Mouse (Mus musculus) layer of hippocampus, adult 11-12 months (tissue): ENCODE measurements at regions not wholly inside any gene's neighbourhood (a gene's known extent, or its start where the extent isn't known, plus 50 kb on each side); places are given as distances from the start of the nearest gene placed in this dataset.
"Not testable (repeated sequence)": the region's sequence is repeated elsewhere in the genome, so short reads cannot be mapped to it uniquely, and the experiment has no call there.

Source experiments
- DNase-seq: peaks from one replicate; pipeline ENCODE4 v3.0.0; 2022; ENCODE audit warnings: low spot score

DNA sequence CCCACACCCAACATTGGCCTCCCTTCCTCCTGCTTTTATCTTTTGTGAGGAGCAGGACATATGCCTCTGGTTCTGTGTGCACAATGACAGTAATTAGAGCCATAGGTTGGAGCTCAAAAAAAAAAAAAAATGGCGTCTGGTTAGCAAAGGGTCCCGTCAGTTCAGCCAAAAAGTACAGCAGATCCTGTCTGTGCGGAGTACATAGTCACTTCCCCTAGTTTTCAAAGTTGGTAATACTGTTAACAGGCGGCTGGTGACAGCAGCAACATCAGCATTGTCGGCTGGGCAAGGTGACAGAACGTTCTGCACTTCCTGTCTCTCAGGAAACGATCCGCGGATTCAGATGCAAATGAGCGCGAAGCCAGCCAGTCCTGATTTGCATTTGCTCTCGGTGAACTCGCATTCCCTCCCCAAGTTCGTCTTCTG, 642.4 kb upstream of the Gm19410 start:
- DNase-seq, result peak; percentile 37

DNA sequence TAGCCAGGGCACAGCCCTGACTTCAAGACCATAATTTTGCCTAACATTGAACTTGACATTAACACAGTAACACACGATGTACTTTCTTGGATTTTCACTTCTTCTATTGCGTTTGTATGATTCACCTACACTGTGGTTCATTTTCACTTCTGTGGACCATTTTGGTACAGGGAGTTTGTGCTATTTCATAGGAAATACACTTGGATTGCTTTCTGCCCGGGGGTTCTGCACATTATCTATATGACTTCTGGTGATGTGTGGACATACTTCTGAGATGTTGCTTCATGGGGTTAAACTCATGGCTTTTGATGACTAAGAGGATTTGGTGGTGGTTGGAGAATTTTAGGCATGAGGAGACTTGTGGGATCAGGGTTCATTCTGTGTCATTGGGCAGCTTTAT, 640.4 kb upstream of the Gm19410 start:
- no peak for DNase-seq

DNA sequence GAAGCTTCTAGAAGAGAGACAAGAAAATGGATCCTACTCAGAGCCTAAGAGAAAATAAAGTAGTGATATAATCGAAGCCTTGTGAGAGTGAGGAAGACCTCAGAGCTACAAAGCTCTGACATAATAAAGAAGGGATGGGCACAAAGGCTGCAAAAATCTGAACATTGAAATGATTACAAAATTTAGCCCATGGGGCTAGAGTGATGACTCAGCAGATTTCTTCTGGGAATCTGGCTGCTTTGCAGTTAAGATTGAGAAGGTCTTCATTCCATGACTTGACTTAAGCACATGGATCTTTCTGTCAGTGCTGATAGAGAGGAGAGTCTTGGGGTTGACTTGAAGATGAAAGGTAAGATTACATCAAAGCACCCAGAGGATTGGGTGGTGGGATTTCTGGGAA, 633.3 kb upstream of the Gm19410 start:
- DNase-seq, result no peak

DNA sequence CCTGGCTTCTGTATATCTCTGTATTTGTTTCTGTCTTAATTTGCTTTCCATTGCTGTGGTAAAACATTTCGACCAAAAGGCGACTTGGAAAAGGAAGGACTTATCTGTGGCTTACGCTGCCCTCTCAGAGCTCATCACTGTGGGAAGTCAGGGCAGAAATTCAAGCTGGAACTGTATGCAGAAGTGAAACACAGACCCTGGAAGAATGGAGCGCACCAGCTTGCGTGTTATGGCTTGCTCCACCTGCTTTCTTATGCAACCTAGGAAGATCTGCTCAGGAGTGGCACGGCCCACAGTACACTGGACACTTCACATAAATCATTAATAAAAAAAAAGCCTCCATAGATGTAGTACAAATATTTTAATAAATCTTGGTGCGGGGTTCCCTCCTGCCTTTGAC, 630.0 kb upstream of the Gm19410 start:
- DNase-seq, result no peak

DNA sequence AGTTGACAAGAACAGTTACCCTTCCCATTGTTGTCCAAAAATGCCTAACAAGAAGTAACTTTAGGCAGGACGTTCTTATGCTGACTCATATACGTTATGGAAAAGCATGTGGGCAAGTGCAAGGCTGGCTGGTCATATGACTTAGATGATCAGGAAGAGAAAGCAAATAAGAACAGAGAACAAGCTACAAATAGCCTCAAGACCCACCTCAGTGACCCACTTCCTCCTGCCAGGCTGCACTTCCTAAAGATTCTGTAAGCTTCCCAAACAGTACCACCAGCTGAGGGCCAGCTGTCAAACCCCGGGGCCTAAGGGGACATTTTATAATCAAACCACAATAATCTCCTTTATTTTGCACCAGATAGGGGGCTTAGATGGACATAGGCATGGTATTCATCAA, 628.9 kb upstream of the Gm19410 start:
- DNase-seq, result no peak

DNA sequence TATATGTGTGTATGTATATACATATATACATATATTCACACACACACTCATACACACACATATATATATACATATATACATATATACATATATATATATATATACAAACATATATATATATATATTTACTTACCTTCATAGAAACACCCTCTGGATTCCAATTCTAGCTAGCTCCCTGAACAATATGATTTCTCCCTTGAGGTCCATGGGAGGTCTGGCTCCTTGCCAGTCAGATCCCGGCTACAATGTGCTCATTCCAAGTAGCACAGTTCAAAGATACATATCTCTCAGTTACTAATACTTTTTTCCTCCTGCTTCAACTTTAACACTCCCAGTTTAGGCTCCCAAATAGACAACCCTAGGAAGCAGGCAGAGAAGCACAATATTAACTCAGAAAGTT, 624.8 kb upstream of the Gm19410 start:
- no peak for DNase-seq

DNA sequence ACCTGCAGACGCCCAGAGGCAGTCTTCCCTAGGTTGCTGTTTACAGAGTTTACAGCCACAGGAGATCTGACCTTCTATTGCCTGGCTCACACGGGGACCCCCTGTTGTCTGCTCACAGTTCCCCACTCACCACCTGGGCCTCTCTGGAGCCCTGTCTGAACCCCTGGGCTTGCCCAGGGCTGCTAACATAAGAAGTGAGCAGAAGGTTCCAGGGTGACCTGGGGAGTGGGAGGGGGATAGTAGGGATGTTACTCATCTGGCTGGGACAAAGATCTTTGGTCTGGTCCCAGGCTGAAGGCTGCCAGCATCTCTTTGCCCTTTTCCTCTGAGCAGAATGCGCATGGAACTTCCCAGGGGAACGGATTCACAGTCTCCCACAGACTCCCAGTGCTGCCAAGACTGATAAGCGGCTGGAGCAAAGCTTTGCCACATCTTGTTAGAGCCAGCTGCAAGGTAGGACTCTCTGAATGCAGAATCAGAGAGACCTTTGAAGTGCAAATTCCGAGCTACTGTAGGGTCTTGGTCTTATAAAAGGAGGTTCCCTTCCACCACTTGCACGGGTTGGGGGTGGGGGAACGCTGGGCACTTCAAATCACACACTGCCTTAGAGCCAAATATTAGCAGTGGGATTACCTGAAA, 622.5 kb upstream of the Gm19410 start:
- DNase-seq, result no peak

DNA sequence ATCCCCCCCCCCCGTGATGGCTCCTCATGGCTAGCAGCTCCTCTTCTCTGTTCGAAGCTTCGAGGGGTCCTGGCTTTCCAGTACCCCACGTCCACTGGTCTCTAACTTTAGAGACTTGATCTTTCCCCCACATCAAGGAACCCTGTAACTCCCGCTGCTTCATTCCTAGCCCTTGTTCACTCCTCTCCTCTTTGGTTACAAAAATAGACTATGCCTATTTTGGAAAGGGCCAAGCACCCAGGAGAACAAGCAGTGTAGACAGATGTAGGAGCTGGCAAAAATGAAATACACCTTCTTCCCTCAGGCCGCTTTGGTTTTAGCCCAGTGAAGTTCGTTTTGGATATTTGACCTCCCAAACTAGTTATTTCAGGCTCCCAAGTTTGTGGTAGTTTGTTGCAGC, 621.9 kb upstream of the Gm19410 start:
- DNase-seq, result no peak

DNA sequence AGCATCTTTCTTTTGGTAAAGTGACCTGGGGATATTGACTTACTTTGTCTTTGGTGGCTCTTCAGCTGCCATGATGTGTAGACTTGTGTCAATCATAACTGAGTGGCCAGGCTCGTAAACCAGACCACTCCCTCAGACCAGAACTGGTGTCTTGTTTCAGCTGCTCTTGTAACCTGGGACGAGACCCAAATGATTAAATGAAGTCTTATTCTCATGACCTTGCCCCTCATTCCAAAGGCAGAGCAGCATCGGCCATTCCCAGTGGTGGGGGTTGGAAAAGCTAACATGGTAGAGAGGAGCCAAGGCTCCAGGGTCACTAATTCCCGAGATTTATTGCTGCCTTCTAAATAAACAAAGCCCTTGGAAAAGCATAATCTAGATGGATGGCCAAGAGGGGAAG, 621.2 kb upstream of the Gm19410 start:
- no peak for DNase-seq

DNA sequence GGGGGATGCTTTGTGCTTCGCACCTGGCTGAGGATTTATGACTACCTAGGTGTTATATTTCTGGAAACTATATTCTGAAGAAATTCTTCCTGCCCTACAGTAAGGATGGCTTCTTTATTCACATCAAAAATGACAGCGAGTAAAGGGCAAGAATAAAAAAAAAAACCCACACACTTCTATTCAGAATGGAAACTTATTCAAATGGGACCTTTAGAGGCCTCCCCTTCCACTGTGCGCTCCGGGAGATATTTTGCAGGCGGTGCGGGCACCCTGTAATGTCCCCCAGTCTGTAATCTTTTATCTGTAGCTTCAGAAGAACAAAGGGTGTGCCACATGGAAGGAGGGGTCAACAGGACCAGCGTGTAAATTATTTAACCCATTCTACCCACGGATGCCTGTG, 618.1 kb upstream of the Gm19410 start:
- no peak for DNase-seq

DNA sequence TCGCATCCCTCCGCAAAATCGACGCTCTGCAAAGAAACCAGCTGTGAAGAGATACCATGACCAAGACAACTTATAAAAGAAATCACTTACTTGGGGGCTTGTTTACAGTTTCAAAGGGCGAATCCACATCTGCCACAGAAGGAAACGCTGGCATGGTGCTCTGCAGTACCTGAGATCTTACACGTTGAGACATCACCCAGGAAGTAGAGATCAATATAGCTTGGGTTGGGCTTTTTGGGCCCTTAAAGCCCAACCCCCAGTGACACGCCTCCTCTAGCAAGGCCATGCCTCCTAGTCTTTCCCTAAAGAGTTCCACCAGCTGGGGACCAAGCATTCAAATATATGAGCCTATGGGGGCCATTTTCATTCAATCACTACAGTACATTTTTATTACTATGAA, 617.6 kb upstream of the Gm19410 start:
- no peak for DNase-seq

DNA sequence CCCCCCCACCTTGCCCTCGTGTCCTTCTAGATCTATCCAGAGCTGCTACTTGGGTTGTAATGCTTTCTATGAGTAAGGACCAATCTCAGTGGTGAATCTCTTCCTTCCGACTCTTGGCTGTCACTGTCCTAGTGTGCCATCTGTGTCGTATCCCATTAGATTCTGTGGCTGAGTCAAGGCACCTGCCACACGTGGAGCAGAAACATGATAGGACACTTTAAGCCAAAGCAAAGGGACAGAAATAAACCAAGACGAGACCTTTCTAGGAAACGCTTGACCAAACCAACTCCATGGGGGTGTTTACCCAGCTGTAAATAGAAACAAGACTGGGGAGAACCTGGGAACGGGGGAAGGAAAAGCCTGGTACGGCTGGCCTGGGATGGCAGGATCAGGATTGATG, 613.0 kb upstream of the Gm19410 start:
- no peak for DNase-seq

DNA sequence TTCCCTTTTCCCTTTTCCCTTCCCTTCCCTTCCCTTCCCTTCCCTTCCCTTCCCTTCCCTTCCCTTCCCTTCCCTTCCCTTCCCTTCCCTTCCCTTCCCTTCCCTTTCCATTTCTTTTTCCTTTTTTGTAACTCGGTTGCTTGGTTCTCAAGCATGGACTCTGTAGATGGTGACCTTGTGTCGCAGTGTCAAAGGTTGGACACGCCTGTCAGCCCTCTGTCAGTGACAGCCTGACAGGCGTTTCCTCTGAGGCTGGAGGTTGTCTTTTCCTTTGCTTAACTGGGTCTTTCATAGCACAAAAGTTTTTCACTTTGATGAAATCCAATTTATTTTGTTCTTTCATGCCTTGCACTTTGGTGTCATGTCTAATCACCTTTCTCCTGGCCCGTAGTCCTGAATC, 609.3 kb upstream of the Gm19410 start:
- no peak for DNase-seq

DNA sequence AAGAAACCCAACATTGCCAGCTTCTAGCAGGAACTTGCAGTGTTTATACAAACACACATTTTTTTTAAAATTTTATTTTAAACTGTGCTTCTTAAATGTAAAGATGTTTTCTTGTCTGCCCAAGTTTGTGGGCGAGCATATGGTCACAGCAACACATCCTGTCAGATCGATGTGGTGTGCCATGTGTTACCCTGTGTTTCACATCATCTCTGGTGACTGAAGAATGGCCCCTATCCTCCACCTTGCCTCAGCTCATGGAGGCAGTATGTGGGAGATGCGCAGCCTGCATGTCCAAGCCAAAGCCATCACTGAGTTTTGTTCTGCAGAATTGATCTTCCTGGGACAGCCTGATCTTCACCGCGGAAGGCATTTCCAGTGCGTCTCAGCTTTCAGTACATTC, 607.9 kb upstream of the Gm19410 start:
- DNase-seq, result peak; percentile 21

DNA sequence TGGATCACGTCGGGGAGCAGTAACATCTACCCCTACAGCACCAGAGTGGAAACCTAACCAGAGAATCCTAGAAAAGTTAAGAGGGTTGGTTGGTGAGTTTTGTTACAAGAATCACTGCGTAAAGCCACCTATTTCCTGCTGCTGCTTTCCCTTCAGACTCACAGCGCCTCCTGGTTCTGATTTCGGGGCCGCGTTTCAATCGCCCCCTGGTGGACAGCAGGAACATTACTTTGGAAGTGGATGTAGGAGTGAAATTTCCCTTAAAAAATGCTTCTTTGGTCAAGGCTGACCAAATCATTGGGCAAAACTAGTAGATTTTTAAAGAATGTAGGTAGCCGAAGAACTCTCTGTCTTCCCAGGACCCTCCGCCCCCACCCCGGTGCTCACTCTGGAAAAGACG, 606.3 kb upstream of the Gm19410 start:
- peak; percentile 58 for DNase-seq

DNA sequence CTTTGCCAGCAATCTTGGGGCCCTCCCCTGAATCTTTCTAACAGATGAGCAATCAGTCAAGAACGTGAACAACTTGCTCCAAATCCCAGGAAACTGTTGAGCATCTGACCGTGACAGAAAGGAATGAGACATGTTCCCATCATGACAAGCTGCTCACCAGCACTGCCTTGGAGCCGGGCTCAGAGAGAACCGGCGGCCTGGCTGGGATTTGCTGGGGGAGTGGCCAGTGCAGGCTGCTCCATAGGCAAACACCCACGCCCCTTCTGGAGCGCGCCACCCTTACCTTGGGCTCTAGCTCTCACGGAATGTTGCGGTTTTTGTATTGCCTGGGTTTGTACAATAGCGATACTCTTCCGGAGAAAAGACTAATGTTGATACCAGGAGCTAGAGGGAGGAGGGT, 605.4 kb upstream of the Gm19410 start:
- peak; percentile 52 for DNase-seq

DNA sequence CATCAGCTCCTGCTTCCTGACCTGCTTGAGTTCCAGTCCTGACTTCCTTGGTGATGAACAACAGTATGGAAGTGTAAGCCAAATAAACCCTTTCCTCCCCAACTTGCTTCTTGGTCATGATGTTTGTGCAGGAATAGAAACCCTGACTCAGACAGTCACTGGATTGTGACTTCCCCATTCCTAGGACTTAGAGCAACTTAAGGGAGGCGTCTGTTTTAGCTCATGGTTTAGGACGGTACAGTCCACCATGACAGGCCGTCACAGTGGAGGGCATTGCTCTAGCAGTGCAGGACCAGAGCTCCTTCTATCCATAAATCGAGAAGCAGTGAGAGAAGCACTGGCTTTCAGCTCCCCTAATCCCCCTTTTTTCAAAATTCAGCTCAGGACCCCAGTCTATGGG, 603.4 kb upstream of the Gm19410 start:
- DNase-seq, result not testable (repeated sequence)

DNA sequence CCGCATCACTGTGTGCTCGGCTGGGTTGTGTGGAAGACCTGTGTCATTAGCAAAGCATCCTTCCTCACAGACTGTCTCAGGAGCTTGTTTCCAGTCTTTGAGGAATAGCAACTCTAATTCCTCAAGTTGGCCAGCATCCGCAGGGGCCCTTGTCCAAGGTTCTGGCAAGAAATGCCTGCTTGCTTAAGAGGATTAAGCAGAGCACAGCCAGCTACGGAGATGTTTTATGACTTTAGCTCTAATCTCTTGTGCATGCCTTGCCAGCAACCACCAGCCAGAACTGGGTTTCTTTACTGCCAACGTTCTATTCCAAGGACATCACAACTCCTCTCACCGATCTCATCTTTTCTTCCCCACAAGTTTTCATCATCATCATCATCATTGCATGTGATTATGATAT, 599.0 kb upstream of the Gm19410 start:
- no peak for DNase-seq

DNA sequence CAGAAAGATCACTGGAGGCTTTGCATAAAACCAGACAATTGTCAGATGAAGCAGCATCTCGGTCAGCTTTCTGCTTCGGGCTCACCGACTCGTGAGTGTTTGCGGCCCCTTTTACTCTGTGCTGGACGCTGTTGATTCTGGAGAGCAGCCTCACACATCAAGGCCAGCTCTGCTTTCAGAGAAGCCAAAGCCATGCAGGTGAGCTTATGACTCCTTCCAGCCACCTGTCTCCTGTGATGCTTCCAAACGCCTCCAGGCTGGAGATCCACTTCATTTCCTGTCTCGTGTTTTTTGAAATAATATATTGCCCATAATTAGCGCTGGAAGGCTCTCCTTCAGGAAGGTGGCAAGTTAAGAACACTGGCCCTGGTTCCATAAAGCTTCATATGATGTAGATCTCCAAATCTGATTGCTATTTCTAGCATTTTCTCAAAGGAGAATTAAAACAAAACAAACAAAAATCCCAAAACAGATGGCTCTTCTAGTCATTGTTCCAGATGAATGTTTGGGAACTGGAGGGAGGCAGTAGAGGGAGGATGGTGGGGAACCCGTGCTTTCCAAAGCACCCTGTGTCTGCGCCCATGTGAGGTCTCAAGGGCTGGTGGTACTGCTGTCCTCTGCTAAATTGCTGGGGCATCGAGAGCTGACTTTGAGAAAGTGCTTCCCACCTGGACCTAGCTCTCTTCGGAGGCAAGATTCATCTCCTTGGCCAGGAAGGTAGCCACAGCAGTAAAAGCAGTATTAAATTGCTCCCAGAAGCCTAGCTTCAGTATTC, 593.9 kb upstream of the Gm19410 start:
- no peak for DNase-seq

DNA sequence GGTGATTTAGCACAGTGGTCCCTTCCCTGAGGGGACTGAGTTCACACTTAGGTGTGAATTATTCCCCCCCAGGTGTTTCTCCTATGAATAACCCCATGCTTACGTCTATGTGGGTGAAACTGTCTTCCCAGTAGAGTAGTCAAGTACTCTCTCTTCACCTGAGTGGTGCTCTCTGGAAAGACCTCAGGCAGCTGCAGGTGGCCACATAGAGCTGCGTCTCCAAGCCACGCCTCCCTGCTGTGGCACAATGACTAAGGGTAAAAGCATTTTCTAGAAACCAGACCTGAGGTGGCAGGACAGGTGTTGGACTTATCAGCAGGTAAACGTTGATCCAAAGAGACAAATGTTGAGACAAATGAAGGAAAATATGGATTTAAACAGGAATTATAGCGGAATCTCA, 588.3 kb upstream of the Gm19410 start:
- DNase-seq, result no peak

DNA sequence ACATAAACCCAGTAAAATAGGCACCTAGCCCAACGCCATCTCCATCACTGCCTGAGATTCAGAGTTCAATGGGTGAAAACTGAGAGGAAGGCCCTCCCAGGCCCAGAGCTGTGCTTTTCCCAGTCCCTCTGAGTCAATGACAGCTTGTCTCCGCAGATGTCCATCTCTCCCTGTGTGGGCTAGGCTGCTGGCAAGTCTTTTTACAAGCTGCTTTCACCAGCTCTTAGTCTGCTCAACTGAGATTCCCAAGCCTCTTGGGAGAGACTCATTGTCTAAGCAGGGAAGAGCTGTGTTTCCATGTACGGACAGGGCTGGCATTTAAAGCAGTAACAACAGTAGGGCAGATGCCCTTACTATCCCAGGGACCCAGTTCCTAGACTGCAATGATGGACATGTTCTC, 585.5 kb upstream of the Gm19410 start:
- DNase-seq, result peak; percentile 62

DNA sequence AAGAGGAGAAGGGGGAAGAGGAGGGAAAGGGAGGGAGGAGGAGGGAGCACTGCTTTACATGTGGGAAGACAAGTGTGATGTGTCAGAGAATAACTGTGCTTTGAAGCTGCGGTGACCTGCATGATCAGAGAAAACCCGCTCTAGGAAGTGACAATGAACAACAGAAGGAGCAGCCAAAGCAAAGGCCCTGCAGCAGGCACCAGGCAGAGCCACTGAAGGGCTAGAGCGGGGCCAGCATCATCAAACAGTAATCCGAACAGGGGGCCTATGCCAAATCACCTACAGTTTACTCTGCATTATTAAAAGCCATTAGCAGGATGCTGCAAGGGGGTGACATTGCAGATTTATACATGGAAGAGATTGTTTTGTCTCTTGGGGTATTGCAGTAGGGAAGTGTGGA, 583.4 kb upstream of the Gm19410 start:
- DNase-seq, result no peak

DNA sequence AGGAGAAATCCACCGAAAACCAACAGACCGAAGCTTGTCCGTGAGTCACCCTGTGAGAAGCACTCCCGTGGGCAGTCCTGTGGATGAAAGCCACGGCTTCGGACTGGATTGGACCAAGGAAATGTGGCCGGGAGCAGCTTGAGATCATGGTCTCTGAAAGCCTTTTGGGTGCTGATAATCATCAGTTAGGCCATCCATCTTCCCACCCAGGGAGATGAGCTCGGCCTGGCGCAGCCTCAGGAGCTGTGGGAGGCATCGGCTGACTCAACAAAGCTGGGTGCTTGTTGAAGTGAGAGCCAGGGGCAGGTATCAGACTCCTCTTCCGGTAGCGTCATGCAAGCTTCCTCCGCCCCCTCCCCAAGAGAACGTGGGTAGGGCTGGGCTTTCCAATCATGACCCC, 582.2 kb upstream of the Gm19410 start:
- DNase-seq, result no peak

DNA sequence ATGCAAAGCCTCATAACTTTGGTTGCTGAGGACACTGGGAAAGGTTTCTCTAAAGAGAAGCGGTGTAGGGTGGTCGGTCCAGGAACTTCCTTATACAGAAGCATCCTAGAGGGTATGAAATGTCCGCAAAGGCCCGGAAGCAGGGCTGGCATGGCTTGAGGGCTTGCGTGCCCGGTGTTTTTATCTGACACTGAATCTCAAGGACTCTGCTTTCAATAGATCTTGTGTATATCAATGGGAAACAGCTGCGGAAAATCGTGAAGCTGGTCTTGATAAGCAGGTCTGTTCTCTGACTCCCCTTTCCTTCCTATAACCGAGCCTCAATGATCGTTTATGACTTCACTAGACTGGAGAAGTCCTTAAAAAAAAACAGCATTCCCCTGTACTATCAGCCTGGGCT, 580.4 kb upstream of the Gm19410 start:
- no peak for DNase-seq
